Mouse (Mus musculus) embryo, embryonic 11 days (tissue): ENCODE results near the gene Erich2.

Experiments used
- DNase-seq: peaks from one replicate; pipeline ENCODE4 v3.0.0-alpha.2; 2015

Erich2 gene

DNA sequence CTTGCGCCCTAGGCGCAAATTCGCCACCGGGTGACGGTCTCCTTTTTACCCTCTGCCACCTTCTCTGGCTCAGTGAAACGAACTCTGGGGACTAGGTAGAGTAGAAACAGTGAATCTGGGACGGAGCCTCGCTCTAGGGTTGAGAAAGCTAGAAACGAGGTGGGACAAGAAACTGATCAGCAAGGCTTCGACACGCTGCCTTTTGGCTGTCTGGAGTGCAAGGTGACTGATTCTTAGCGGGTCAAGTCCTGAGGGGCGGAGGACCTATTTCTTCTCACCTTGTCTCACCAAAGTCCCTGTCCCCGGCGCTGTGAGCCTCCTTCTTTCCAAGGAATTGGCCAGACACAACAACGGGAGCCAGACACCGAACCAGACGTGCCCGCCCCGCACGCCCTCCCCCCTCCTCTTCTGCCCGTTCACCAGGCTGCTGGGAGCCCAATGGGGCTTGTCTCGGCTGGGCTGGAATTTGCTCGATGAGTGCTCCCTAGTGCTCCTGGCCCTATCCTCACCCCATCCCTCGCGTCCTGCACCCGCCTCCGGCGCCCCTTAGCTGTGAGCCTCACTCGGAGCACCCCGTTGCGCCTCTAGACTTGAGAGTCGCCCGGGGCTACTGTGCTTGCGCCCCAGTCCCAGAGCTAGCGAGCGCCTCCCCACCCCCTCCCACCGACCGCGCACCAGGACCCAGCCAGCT lies 54.5 kb downstream of the Erich2 start:
- DNase-seq = peak; percentile 27

- peak; percentile 26 for DNase-seq
Observed at GRCm38 (mm10) chr2:70563721-70564645, 55.4 kb downstream of the Erich2 start.

- peak; percentile 52 for DNase-seq
Observed at GRCm38 (mm10) chr2:70564646-70565315, 56.2 kb downstream of the Erich2 start.

GRCm38 (mm10) chr2:70565651-70566602 lies 57.3 kb downstream of the Erich2 start:
- peak; percentile 40 for DNase-seq

GRCm38 (mm10) chr2:70566603-70566981 lies 58.0 kb downstream of the Erich2 start:
- DNase-seq = peak; percentile 17

DNA sequence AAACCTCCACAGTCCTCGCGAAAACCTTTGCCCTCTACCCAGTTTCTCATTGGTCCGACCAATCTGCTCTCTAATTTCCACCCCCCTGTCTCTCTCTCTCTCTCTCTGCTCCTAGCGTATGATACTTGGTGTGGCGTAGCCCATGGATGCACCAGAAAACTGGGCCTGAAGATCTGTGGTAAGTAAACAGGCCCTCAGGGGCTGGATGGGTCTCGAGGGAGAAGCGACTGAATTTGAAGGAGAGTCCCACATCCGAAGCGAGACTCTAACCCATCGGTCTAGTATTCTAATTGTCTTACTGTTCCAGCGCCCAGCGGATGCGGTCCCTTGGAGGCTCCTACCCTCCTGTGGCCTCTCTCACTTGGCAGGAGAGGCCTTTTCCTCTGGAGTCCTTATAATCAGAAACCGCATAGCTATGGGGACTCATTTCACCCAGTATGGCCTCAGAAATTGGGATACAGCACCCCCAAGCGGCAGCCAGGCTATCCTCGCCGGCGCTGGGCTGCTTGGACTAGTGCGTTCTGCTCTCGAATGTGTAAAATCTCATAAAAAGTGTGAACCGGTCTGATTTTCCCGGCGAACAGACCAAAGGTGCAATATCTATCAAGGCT lies 58.6 kb downstream of the Erich2 start:
- peak; percentile 77 for DNase-seq

GRCm38 (mm10) chr2:70567682-70568077 lies 59.1 kb downstream of the Erich2 start:
- DNase-seq = peak; percentile 35

DNA sequence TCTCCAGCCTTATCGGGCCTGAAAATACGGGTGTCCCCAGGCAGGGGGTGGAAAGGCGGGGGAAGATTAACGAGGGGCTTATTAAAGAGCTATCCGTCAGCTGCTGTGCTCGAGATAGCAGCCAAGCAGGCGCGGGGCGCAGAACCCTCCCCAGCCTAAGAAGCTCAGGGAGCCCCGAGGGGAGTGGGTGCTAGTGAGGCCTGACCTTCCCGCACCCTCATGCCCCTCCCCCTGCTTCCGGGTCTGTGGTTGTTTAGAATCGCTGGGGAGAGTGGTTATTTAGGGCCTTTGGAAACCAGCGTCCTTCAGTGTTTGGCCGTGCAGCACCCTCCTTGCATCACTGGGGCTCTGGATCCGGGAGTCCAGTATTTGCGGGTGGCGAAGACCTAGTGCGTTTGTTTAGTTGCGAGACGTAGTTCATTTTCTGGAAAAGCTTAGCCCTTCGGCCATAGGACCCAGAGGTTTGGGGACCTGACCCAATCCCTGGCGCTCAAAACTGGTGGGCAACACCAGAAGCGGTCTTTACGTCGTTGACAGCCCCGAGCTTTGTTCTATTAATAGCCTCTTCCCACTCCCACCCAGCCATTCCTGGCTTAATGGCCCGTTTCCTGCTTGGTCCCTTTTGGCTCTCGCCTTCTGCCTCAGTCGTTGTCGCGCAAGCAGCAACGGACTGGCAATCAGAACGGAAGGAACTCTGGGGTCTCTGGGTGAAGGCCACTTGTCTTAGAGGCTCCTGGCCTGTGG lies 59.8 kb downstream of the Erich2 start:
- DNase-seq = peak; percentile 61

- DNase-seq = no peak
Observed at GRCm38 (mm10) chr2:70571698-70572097, 63.1 kb downstream of the Erich2 start.

GRCm38 (mm10) chr2:70572251-70572650 lies 63.6 kb downstream of the Erich2 start:
- no peak for DNase-seq

DNA sequence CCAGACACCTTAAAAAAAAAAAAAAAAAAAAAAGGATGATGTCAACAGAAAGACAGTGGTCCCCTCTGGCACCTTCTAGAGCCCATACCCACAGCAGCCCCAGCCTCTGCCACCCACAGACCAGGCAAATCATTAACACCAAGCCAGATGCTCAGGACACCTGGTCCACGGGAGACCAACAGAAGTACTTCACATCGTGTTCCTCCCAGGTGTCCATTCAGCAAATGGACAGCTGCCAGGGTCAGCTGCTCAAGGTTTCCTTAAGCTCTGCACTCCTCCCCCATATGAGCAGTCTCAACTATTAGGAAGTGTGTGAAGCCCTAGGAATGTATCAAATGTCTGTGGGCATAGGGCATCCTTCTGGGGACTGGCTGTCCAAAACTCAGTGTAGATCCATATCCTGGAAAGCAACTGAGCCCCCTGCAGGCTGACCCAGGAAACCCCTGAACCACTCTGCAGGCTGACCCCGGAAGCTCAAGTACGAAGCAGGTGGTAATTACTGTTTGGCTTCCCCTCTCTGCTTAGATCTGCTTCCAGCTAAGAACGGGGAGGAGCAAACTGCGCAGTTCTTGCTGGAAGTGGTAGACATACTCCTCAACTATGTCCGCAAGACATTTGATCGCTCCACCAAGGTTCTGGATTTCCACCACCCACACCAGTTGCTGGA lies 65.1 kb downstream of the Erich2 start:
- DNase-seq = no peak

DNA sequence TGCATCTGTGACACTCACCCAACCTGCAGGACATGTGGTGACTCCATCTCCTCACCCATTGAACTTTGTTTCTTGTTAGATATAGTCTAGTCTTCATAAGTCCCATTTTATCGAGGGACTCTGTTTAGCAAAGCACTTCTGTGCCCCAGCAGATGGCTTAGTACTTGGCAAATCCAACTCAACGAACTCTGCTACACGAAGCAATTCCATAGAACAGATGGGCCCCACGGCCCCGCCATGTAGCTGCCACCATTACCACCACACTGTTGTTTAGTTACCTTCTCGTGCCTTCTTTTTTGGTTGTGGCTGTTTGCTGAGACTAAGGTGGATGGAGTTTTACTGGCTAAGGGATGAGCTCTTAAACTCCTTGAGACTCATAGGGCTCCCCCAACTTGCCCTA lies 79.6 kb downstream of the Erich2 start:
- DNase-seq = no peak
